Mouse (Mus musculus) liver, postnatal 0 days (tissue): Measurements from ENCODE around the gene Matn4. TPM values are rescaled to one million over a fixed set of nuclear protein-coding genes. Genes with fewer than 3 reads are reported as not detected.
A peak's percentile ranks its signal among the peaks of the same experiment; 100 is the strongest.

Experiments
- ATAC-seq: fragments of 200-750 bp; cut with Nextera tagmentation; 2 replicates; pipeline ENCODE4 v1.8.0; 2017; ENCODE audit warnings: mild to moderate bottlenecking, moderate library complexity
- DNase-seq: peaks from one replicate; pipeline ENCODE4 v3.0.0-alpha.2; 2016
- H3K27ac ChIP-seq: fragments of 300-500 bp; sonication (generic); 2 replicates; pipeline ENCODE4 v1.5.1; 2014; ENCODE audit warnings: antibody characterized with exemption, moderate library complexity, mild to moderate bottlenecking, low read depth
- H3K27me3 ChIP-seq: fragments of 300-500 bp; sonication (generic); 2 replicates; pipeline ENCODE4 v1.6.1; 2014; ENCODE audit warnings: low read length, control low read depth, mixed read lengths; ENCODE audit not compliant: insufficient read depth
- H3K36me3 ChIP-seq: fragments of 300-500 bp; sonication (generic); replicated peaks from 2 replicates; pipeline ENCODE4 v1.6.1; 2014; ENCODE audit warnings: mild to moderate bottlenecking, control low read depth, low read length, moderate library complexity, mixed read lengths; ENCODE audit not compliant: insufficient read depth
- H3K4me1 ChIP-seq: fragments of 300-500 bp; sonication (generic); 2 replicates; pipeline ENCODE4 v1.6.1; 2014; ENCODE audit warnings: antibody characterized with exemption, mild to moderate bottlenecking, control low read depth; ENCODE audit not compliant: insufficient read depth
- H3K4me2 ChIP-seq: fragments of 300-500 bp; sonication (generic); 2 replicates; pipeline ENCODE4 v1.6.1; 2014; ENCODE audit warnings: low read depth, mild to moderate bottlenecking, low read length, moderate library complexity, mixed read lengths
- H3K4me3 ChIP-seq: fragments of 300-500 bp; sonication (generic); 2 replicates; pipeline ENCODE4 v1.5.1; 2014; ENCODE audit warnings: low read depth, low read length
- H3K9ac ChIP-seq: fragments of 300-500 bp; sonication (generic); replicated peaks from 2 replicates; pipeline ENCODE4 v1.6.1; 2014; ENCODE audit warnings: mild to moderate bottlenecking, moderate library complexity
- H3K9me3 ChIP-seq: fragments of 300-500 bp; sonication (generic); 2 replicates; pipeline ENCODE4 v1.6.1; 2016; ENCODE audit warnings: mild to moderate bottlenecking, control low read depth, low read length, mixed read lengths
- CTCF ChIP-seq: sonication (generic); IDR thresholded peaks from 2 replicates; pipeline ENCODE4 v1.5.1; 2016; ENCODE audit warnings: antibody characterized with exemption, low read depth
- EP300 ChIP-seq: IDR thresholded peaks from 2 replicates; pipeline ENCODE4 v1.6.1; 2016; ENCODE audit warnings: antibody characterized with exemption, low read depth, mild to moderate bottlenecking
- WGBS: fragments of 180-500 bp; shearing (Covaris S2); extraction: QIAGEN DNeasy Blood & Tissue Kit; methylation state at CpG from one replicate; pipeline ENCODE4 v1.1.7; 2014; ENCODE audit not compliant: insufficient replicate concordance; 5-methylcytosine and 5-hydroxymethylcytosine counted together
- polyA plus RNA-seq: library from polyadenylated mRNA; unstranded; fragments of >200 nt; fragmentation: Nextera tagmentation; extraction: Ambion mirVana; gene quantifications from 2 replicates; pipeline ENCODE4 v1.2.1, GENCODE M21; 2015

The Matn4 gene
- polyA plus RNA-seq, 1 experiment from 2014 or later = 0.18 TPM

- H3K9ac ChIP-seq = no peak overlapping the region
- H3K4me3 ChIP-seq = no peak overlapping the region
- ATAC-seq (no peak), DNase-seq (no peak)
- H3K27ac ChIP-seq = 0 out of 2 replicates have a peak overlapping the region, but pooled peaks have one; percentile 16
- peaks cover 5% of the 10 kb centered on the region for H3K27me3 ChIP-seq
- 46% methylated on average over 11 of the region's 11 CpGs for WGBS
- H3K4me2 ChIP-seq = no peak overlapping the region
- no peaks in the 10 kb centered on the region for H3K36me3 ChIP-seq
- no peak for TF ChIP-seq EP300
- no peak for TF ChIP-seq CTCF
- H3K9me3 ChIP-seq = 0 out of 2 replicates have a peak, but pooled peaks cover 3% of the 10 kb centered on the region
- H3K4me1 ChIP-seq = peaks cover 12% of the 10 kb centered on the region
Observed at GRCm38 (mm10) chr2:164383656-164384399, 21.1 kb downstream of the Matn4 start.

GRCm38 (mm10) chr2:164382971-164383370 is 22.0 kb downstream of the Matn4 start:
- 39% methylated on average over 3 of the region's 3 CpGs for WGBS
- DNase-seq = no peak
- Histone ChIP-seq H3K9ac (no peak overlapping the region), H3K4me1 (peaks cover 12% of the 10 kb centered on the region), H3K27me3 (0 out of 2 replicates have a peak, but pooled peaks cover 2% of the 10 kb centered on the region), H3K27ac (no peak overlapping the region), H3K4me3 (no peak overlapping the region), H3K9me3 (0 out of 2 replicates have a peak, but pooled peaks cover 3% of the 10 kb centered on the region), H3K36me3 (no peaks in the 10 kb centered on the region), H3K4me2 (no peak overlapping the region)
- TF ChIP-seq CTCF (no peak), EP300 (no peak)
- no peak for ATAC-seq

DNA sequence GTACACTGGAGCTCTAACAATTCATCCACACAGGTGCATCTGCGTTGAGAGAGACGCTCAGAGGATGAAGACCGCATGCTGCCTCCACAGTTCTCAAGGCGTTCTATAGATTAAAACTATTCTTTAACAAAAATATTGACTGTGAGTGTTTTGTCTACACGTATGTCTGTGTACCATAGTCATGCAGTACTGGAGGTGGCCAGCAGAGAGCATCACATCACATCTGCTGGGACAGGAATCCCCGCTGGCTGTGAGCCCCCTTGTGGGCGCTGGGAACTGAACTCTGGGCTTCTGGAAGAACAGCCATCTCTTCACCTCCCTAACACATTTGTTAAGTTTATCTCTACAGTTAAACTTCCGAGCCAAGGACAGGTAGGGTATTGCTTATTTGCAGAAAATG is 23.2 kb downstream of the Matn4 start:
- no peak for ATAC-seq
- Histone ChIP-seq H3K4me1 (peaks cover 12% of the 10 kb centered on the region), H3K27ac (no peak overlapping the region), H3K4me3 (no peak overlapping the region), H3K36me3 (no peaks in the 10 kb centered on the region), H3K4me2 (no peak overlapping the region), H3K27me3 (no peaks in the 10 kb centered on the region), H3K9me3 (0 out of 2 replicates have a peak, but pooled peaks cover 3% of the 10 kb centered on the region), H3K9ac (no peak overlapping the region)
- 67% methylated on average over 8 of the region's 8 CpGs for WGBS
- no peak for DNase-seq
- TF ChIP-seq EP300 (no peak), CTCF (peak; percentile 36)

- 75% methylated on average over 15 of the region's 15 CpGs for whole genome bisulfite sequencing
- Histone ChIP-seq H3K4me1 (peaks cover 9% of the 10 kb centered on the region), H3K9ac (no peak overlapping the region), H3K27me3 (no peaks in the 10 kb centered on the region), H3K9me3 (0 out of 2 replicates have a peak, but pooled peaks cover 3% of the 10 kb centered on the region), H3K4me2 (no peak overlapping the region), H3K4me3 (no peak overlapping the region), H3K27ac (peak overlapping the region; percentile 41; the same call in 1 of the 2 replicates), H3K36me3 (no peaks in the 10 kb centered on the region)
- TF ChIP-seq EP300 = no peak
- no peak for DNase-seq
- ATAC-seq = no peak
Observed at GRCm38 (mm10) chr2:164377478-164378426, 27.2 kb downstream of the Matn4 start.

DNA sequence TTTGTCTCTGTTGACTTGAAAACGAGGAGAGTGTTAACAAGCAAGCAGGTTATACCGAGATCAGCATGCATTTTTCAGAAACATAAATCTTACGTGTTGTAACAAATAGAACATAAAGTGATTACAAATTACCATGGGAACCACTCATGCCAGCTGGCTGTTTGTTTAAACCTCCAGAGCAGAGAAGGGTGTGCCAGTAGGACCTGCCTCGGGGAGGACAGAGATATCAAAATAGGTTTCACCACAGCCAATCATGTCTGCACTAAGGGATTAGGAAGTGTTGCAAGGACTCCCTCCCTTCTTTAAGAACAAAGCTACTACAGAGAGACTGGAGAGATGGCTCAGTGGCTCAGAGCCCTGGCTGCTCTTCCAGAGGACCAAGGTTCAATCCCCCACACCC is 31.8 kb downstream of the Matn4 start:
- Histone ChIP-seq H3K27me3 (no peaks in the 10 kb centered on the region), H3K36me3 (no peaks in the 10 kb centered on the region), H3K9me3 (no peaks in the 10 kb centered on the region), H3K27ac (peak overlapping the region; percentile 71), H3K9ac (no peak overlapping the region), H3K4me2 (no peak overlapping the region), H3K4me3 (no peak overlapping the region), H3K4me1 (peaks cover 9% of the 10 kb centered on the region)
- ATAC-seq = 0 out of 2 replicates have a peak, but pooled peaks have one; percentile 36
- WGBS = 36% methylated on average over 4 of the region's 4 CpGs
- DNase-seq = no peak
- TF ChIP-seq CTCF = no peak
- no peak for TF ChIP-seq EP300

- H3K4me2 ChIP-seq = no peak overlapping the region
Observed at GRCm38 (mm10) chr2:164372408-164373053, 32.4 kb downstream of the Matn4 start.

More at GRCm38 (mm10) chr2:164372408-164373053, 32.4 kb downstream of the Matn4 start:
- TF ChIP-seq EP300 (0 out of 2 replicates have a peak, but pooled peaks have one; percentile 27), CTCF (no peak)
- ATAC-seq = 0 out of 2 replicates have a peak, but pooled peaks have one; percentile 15
- WGBS = 15% methylated on average over 3 of the region's 3 CpGs
- Histone ChIP-seq H3K4me3 (no peak overlapping the region), H3K27me3 (no peaks in the 10 kb centered on the region), H3K9me3 (no peaks in the 10 kb centered on the region), H3K4me1 (peaks cover 9% of the 10 kb centered on the region), H3K27ac (peak overlapping the region; percentile 71), H3K9ac (no peak overlapping the region), H3K36me3 (no peaks in the 10 kb centered on the region)
- DNase-seq = peak; percentile 50
